Mouse (Mus musculus): Measurements from ENCODE around the gene Med6.

- TF ChIP-seq POLR2A (IDR thresholded peaks at IDR 0.05; ENCODE audit: low read depth, low read length) (no peak), CTCF (IDR thresholded peaks at IDR 0.05; ENCODE audit: extremely low read depth, insufficient read depth, insufficient read length, insufficient replicate concordance) (no peak)
These were observed 22.2 kb upstream of the Med6 start for GRCm38 (mm10) chr12:81616980-81617379.

Measured in spleen, adult 2 months (tissue).